Mouse (Mus musculus): ENCODE results near the gene Numb. TPM values are rescaled to one million over a fixed set of nuclear protein-coding genes. Genes with fewer than 3 reads are reported as not detected.
A peak's percentile ranks its signal among the peaks of the same experiment; 100 is the strongest.

Numb gene
- total and polyA plus RNA-seq, 3 experiments, result 8.4 to 14.6 TPM; not detected in 1

- no peak for TF ChIP-seq ZMIZ1 (IDR thresholded peaks at IDR 0.05; ENCODE audit: low read depth, low read length)
- no peak for TF ChIP-seq ZNF384 (IDR thresholded peaks at IDR 0.05; ENCODE audit: low read depth, low read length)
- no peak for TF ChIP-seq POLR2AphosphoS5 (IDR thresholded peaks at IDR 0.05; ENCODE audit: borderline replicate concordance, low read depth, low read length)
- peak; percentile 75; the same call in 1 of the 2 replicates for TF ChIP-seq MYC (IDR thresholded peaks at IDR 0.05; ENCODE audit: low read depth, low read length)
- peak; percentile 53; the same call in 1 of the 2 replicates for TF ChIP-seq MXI1 (IDR thresholded peaks at IDR 0.05; ENCODE audit: low read depth, low read length)
- no peak for TF ChIP-seq RAD21 (IDR thresholded peaks at IDR 0.05; ENCODE audit: low read depth, low read length)
- TF ChIP-seq EP300 (IDR thresholded peaks at IDR 0.05; ENCODE audit: low read depth in 1 of 2, low read length in 2 of 2), result peak in 1 of 2 experiments; percentile 51; a peak in 1 of 4 replicates
- no peak for TF ChIP-seq POLR2AphosphoS2 (IDR thresholded peaks at IDR 0.05; ENCODE audit: low read length)
- peak; percentile 74 for TF ChIP-seq MYB (IDR thresholded peaks at IDR 0.05; ENCODE audit: low read depth, low read length)
- no peak for TF ChIP-seq KAT2A (conservative IDR thresholded peaks at IDR 0.05; ENCODE audit: low read depth, low read length)
- TF ChIP-seq USF1 (IDR thresholded peaks at IDR 0.05; ENCODE audit: low read depth, low read length), result no peak
- peak; percentile 45 for TF ChIP-seq SIN3A (IDR thresholded peaks at IDR 0.05; ENCODE audit: low read length)
- TF ChIP-seq POLR2A (IDR thresholded peaks at IDR 0.05; ENCODE audit: control insufficient read depth in 1 of 2, insufficient read depth in 1 of 2, low read depth in 1 of 2, low read length in 2 of 2, poor library complexity in 1 of 2), result peak in 1 of 2 experiments; percentile 35; a peak in 1 of 4 replicates
- no peak for TF ChIP-seq ELF1 (IDR thresholded peaks at IDR 0.05; ENCODE audit: low read depth, low read length)
- no peak for TF ChIP-seq RCOR1 (IDR thresholded peaks at IDR 0.05; ENCODE audit: low read depth, low read length)
- TF ChIP-seq MAFK (IDR thresholded peaks at IDR 0.05; ENCODE audit: borderline replicate concordance, low read depth, low read length), result no peak
- TF ChIP-seq NRF1 (IDR thresholded peaks at IDR 0.05; ENCODE audit: insufficient read depth, low read depth, low read length, poor library complexity, severe bottlenecking), result 0 out of 2 replicates have a peak, but pooled peaks have one; percentile 6
- peak; percentile 48 for TF ChIP-seq NELFE (IDR thresholded peaks at IDR 0.05; ENCODE audit: low read depth, low read length)
- no peak for TF ChIP-seq E2F4 (IDR thresholded peaks at IDR 0.05; ENCODE audit: borderline replicate concordance, low read depth, low read length)
- TF ChIP-seq BHLHE40 (IDR thresholded peaks at IDR 0.05; ENCODE audit: borderline replicate concordance, low read depth, low read length), result no peak
- TF ChIP-seq CHD1 (IDR thresholded peaks at IDR 0.05; ENCODE audit: low read depth, low read length), result peak; percentile 62; the same call in 1 of the 2 replicates
- no peak for TF ChIP-seq JUND (IDR thresholded peaks at IDR 0.05; ENCODE audit: low read depth, low read length)
- TF ChIP-seq MAX (IDR thresholded peaks at IDR 0.05; ENCODE audit: low read length), result peak; percentile 77
- 0 out of 2 replicates have a peak, but pooled peaks have one; percentile 21 for TF ChIP-seq ETS1 (IDR thresholded peaks at IDR 0.05; ENCODE audit: low read depth, low read length)
- TF ChIP-seq UBTF (IDR thresholded peaks at IDR 0.05; ENCODE audit: borderline replicate concordance, insufficient read depth, low read depth, low read length), result peak; percentile 19; the same call in 1 of the 2 replicates
- TF ChIP-seq USF2 (IDR thresholded peaks at IDR 0.05; ENCODE audit: borderline replicate concordance in 1 of 2, insufficient read depth in 1 of 2, low read depth in 1 of 2, low read length in 2 of 2), result no peak
- no peak for TF ChIP-seq GABPA (IDR thresholded peaks at IDR 0.05; ENCODE audit: low read depth, low read length)
- TF ChIP-seq HCFC1 (IDR thresholded peaks at IDR 0.05; ENCODE audit: low read depth, low read length), result 0 out of 2 replicates have a peak, but pooled peaks have one; percentile 35
- Histone ChIP-seq H3K27ac (ENCODE audit: control insufficient read depth, low read depth, low read length) (peak overlapping the region; percentile 82), H3K36me3 (ENCODE audit: control insufficient read depth in 1 of 2, insufficient read depth in 2 of 2, low read length in 2 of 2) (peaks cover 0 to 32% of the 10 kb centered on the region in 2 experiments; a peak in 2 of 4 replicates), H3K79me2 (ENCODE audit: control insufficient read depth, insufficient read depth, low read length, poor library complexity) (peaks cover 44% of the 10 kb centered on the region), H3K9ac (ENCODE audit: control insufficient read depth, low read depth, low read length, poor library complexity, severe bottlenecking) (peak overlapping the region; percentile 86), H3K27me3 (ENCODE audit: control insufficient read depth in 1 of 2, insufficient read depth in 2 of 2, low read length in 2 of 2) (no peaks in the 10 kb centered on the region), H3K4me1 (ENCODE audit: control insufficient read depth in 1 of 2, insufficient read depth in 2 of 2, low read length in 2 of 2) (peaks cover 2 to 26% of the 10 kb centered on the region in 2 experiments; a peak in 3 of 4 replicates), H3K4me3 (ENCODE audit: control insufficient read depth in 1 of 2, insufficient read depth in 1 of 2, low read depth in 2 of 2, low read length in 2 of 2) (peak overlapping the region; percentile 70 to 74), H3K9me3 (replicated peaks; ENCODE audit: insufficient read depth, low read length) (no peaks in the 10 kb centered on the region)
- peak; percentile 79 for DNase-seq (ENCODE audit: low read depth, low spot score)
Measured at GRCm38 (mm10) chr12:83950840-83951701, 29.3 kb upstream of the Numb start.

Data from MEL (cell line).